Mouse (Mus musculus): ENCODE data around the gene Dab1.

DNA sequence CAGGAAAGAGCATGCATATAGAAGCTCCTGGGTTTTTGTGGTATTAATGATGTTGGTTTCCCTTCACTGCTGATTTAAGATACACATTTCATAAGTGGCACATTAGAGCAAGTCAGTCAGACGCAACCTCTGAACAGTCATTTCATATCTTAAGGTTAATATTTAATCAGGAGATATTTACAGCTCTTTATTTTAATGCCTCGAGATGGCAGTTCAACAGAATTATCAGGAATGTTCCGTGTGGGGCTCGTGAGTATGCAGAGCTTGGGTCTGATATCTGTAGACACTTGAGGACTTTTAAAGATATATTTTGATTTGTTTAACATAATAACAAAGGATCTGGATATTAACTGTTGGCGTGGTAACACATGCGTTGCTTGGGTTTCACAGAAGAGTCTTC, 892.7 kb downstream of the Dab1 start:
- TF ChIP-seq HCFC1 (IDR thresholded peaks at IDR 0.05; ENCODE audit: low read depth, low read length) (no peak), EP300 (IDR thresholded peaks at IDR 0.05; ENCODE audit: low read depth in 1 of 2, low read length in 2 of 2) (no peak), MAZ (IDR thresholded peaks at IDR 0.05; ENCODE audit: low read depth, low read length) (no peak), POLR2AphosphoS5 (IDR thresholded peaks at IDR 0.05; ENCODE audit: borderline replicate concordance, low read depth, low read length) (no peak), GABPA (IDR thresholded peaks at IDR 0.05; ENCODE audit: low read depth, low read length) (no peak), ETS1 (IDR thresholded peaks at IDR 0.05; ENCODE audit: low read depth, low read length) (no peak)

All from MEL (cell line).